Mouse (Mus musculus) cerebellum, postnatal 36 days (tissue): ENCODE measurements around the gene Creb3l2.
A peak's percentile ranks its signal among the peaks of the same experiment; 100 is the strongest.

Experiments used
- DNase-seq, 2 experiments: peaks; one replicate each; pipeline ENCODE4 v3.0.0; 2021 to 2022; ENCODE audit warnings: mixed read lengths in 2 of 2

Creb3l2 gene

DNA sequence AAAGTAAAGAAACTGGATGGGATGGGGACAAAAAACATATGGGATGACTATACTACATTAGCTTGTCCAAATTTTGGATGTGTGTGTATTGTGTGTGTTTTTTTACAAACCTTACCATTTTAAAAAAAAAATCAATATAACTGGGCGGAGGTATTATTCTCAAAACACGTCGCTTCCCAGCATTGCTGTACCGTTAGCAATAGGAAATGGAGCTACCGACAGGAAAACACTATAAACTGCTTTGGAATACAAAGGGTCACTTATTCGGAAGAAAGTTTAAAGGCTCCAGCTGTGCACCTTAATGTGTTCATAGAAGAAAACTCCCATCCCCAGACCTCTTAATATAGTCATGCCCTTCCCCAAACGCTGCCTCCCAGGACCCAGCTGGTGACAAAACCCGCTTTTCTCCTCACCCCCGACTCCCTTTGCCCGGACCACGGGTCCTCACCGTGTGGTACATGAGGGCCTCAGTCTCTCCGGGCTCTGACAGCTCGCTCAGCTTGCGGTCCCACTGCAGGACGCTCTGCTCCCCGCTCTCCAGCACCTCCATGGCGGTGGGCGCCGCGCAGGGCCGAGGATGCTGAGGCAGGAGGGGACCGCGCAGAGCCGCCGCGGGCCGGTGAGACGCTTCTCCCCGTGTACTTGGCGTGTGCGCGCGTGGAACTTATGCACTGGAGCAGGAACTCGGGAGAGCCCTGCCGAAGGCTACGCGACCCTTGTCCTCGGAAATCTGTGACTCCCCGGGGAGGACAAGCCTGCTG lies 515 bp downstream of the Creb3l2 start:
- peak in 1 of 2 experiments; percentile 33 for DNase-seq

DNA sequence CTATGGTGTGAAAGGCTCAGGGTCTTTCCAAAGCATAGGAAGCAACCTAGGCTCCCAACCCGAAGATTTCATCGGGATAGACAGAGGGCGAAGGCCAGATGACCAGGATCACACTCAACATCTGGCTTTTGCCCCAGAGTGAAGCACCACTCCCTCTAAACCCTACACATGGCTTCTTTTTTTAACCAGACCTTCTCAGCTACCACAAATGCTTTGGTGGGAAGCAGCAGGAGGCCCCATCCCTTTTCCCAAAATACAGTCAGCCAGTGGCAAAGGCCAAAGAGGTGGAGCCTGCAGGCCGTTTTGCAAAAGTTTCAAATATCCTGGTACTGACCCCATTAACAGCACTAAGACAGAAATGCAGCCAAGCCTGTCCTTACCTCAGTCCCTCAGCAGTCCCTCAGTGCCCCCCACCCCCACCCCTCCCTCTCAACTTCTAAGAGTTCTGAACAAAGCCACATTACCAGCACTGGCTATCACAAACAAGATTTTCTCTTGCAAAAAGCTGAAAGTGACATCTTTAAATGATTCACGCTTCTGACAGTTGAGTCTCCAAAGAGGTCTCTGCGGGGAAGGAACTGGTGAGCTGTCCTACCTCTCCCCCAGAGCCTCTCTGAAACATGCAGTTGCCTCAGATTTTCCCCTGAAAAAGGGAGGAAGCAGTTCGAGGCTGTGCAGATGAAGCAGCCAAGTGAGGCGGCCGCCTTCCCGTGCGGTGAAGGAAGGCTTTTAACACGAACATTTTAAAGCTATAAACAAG lies 1.3 kb downstream of the Creb3l2 start:
- DNase-seq, result no peak

DNA sequence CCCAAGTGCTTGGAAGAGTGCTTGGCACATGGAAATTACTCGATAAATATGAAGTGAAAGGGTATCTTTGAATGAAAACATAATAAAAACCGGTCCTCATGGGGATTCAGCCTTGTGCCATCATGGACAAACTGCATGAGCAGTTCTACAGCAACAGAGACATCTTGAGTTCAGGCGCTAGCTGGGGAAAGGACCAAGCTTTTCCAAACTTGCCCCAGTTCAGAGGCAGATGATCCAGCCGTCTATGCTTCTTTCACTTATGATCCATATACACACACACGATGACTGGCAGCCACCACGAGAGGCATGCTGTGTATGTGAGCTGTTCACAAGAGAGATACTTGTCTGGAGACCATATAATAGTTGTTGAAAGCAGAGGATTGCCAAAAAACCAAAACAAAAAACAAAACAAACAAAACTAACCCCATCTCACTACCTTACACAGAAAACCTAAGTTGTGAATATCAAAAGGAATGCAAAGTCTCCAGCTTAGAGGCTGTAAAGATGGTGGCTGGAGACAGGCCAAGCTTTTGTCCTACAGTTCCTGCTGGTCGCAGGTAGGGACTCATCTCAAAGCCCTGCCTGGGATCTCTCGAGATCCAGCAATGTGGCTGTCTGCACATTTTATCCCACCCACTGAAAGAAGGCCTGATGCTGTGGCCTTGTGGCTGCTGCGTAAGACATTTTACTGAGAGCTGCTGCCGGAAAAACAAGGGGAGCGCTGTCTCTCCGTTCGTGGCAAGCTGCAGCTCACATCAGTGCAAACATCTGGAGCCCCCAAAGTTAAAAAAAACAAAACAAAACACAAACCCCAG lies 2.1 kb downstream of the Creb3l2 start:
- no peak for DNase-seq

DNA sequence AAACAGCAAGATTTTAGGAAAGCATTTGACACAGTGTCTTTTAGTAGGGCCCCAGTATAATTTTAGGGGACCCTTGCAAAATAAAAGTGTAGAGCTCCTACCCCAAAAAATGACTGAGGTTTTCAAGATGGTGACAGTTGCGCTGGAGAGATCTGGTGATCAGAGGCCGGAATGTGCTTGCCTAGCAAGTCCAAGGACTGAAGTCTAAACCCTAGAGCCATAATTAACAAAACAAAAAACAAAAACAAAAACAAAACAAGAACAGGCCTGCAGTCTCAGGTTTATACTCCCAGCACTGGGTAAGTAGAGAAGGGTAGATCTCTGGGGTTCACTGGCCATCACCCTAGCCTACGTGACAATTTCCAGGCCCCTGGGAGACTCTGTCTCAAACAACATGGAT lies 3.4 kb downstream of the Creb3l2 start:
- DNase-seq, result no peak

DNA sequence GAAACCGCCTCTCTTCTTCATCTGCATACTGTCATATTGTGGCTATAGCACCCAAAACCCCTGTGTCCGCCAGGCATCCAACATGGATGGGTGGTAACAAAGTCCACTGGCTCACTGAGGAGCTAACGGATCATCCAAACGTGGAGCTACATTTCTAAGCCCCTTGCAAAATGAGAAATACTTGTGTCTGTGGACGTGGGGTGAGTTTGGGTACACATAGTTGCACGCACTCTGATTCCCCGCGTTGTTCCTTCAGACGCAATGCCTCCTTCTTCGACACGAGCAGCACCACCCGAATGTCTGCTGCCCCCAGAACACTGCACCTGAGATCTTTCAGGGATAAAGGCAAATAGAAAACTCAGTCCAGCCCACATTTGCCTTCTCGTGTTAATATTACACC lies 4.9 kb downstream of the Creb3l2 start:
- DNase-seq, result no peak

DNA sequence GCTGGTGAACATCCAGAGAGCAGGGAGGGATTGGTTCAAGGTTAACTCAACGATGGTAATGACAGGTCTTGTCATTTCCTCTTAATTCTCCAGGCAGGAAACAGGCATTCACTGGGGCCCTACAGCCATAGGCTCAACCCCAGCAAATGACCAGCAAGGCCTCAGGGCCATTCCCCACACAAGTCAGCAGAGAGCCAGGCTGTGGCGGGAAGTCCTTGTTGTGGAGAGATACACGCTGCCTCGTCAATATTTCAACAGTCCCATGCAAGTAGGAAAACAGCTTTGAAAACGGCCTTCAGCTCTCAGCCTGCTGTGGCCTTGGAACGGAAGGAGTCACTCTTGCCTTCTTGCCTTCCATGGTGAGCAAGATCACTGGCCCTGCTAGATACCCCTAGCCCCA lies 6.6 kb downstream of the Creb3l2 start:
- DNase-seq, result no peak

DNA sequence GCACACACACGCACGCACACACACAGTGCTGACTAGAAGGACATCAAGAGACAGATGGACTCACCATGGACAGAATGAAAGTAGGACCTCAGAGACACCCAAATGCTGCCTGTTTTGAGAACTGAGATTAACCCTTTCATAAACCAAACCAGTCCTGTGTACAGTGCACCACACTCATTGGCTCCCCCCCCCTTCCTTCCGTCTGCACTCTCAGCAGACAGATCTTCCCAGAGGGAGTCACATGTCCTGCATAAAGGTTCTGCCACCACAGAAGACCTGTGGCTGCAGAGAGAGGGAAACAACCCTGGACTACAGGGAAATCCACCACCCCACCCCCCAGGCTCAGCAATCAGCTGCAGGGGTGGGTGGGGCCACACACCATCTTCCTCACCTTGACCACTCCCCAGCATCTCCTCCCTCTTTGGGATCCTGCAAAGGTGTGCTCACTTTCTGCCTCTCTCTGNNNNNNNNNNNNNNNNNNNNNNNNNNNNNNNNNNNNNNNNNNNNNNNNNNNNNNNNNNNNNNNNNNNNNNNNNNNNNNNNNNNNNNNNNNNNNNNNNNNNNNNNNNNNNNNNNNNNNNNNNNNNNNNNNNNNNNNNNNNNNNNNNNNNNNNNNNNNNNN lies 12.0 kb downstream of the Creb3l2 start:
- DNase-seq, result no peak

DNA sequence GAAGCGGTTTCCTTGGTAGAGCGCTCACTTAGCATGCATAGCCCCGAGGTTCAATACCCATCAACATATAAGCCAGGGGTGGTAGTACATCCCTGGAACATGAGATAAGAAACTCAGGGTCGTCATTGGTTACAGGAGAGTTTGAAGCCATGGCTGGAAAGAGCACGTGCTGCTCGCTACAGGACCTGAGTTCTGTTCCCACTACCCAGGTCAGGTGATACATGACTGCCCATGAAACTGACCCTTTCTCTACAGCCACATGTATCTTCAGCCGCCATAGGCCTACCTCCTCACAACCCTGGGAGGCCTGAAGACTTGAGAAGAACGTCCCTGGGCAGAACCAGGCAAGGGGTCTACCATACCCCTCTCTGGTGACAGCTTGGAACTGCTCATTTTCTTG lies 13.0 kb downstream of the Creb3l2 start:
- DNase-seq, result no peak

DNA sequence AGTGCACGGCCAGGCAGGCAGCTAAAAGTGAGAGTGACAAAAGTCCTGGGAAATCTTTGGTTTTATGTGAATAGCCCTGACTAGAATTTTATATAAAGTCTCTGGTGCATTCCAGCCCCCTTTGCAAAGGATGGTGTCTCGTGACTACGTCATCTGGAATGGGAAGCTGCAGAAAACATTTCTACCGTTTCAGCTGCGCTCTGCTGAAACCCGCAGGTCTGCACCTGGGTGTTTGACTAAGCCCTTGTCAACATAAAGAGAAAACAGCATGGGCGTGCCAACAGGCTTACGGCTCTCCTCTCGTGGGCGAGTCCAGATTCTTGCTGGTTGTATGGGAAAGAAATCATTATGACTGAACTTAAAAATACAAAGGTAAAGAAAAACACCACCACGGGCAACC lies 13.9 kb downstream of the Creb3l2 start:
- DNase-seq, result no peak

DNA sequence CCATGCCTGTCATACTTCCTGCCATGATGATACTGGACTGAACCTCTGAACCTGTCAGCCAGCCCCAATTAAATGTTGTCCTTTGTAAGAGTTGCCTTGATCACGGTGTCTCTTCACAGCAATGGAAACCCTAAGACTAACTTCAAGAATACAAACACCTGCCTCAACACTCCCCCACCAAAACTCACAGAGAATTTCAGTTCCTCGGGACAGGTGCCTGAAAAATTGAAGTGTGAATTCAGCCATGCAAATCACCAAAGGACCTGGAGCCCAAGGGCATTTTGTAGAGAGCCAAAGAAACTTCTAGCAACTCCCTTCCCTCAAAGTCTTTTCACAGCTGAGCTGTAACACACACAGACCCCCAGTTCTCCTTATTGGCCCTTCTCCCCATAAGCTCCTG lies 15.3 kb downstream of the Creb3l2 start:
- no peak for DNase-seq

DNA sequence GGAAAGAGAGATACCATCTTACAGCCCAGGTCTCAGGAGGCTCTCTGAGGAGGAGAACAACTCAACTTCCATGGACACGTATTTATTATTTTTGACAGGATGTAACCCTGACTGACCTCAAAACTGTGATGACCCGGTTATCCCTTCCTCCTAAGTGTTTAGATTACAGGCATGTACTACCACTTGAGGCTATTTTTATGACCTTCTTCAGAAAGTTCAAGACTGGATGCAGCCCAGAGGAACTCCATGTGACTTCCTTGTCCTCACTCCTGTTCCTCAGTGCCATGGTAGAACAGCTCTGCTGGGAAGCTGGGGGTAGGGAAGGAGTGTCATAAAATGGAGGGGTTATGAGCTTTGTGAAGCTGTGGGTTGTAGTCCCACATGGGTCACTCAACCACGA lies 16.1 kb downstream of the Creb3l2 start:
- DNase-seq, result no peak

DNA sequence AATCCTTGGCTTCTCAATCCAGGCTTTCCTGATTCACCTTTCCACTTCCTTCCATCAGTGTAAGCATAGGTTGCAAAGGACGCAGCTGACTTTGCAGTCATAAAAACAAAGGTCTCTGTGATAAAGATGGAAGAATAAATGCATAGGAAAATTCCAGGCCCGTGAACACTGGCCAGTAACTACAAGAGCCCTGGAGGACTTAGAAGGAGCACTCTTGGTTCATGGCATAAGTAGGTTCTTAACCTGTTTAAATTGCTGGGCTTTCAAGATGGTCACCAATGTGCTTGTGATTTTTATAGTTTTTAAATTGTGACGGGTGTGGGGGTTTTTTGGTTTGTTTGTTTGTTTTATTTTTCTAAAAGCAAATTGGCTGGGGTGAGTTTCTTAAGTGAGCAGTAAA lies 16.9 kb downstream of the Creb3l2 start:
- no peak for DNase-seq

DNA sequence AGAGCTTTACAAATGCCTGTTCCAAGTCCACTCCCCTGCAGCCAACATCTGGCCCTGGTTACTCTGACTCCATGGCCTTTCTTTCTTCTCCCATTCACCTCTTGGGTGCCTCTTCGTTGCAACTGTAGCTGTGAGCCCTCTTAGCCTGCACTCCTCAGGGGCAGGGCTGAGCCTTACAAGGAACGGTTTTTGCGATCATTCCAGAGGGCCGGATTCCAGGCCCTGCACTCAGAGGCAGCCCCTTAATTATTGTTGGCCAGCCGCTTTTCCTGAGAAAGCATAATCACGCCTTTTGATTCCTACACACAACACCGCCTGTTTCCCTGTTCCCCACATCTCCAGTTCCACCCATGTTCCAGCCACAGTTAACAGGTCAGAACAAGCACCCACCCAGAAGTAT lies 17.6 kb downstream of the Creb3l2 start:
- no peak for DNase-seq

DNA sequence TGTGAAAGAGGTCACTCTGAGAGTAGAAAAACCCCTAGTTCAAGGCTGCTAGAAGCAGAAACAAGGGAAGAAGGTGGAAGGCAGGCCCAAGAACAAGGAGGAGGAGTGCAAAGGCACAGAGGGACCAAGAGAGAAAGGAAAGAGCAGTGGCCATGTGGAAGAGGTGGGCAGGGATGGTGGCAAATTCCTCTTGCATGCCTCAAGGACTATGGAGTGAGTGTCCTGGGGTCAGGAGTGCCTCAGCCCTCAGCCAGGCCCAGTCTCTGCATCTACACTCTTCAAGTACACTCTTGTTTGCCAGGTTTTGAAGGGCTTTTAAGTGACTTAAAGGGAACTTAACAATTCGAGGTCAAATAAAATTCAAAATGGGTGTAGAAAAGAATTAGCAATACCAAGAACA lies 18.6 kb downstream of the Creb3l2 start:
- DNase-seq, result no peak

DNA sequence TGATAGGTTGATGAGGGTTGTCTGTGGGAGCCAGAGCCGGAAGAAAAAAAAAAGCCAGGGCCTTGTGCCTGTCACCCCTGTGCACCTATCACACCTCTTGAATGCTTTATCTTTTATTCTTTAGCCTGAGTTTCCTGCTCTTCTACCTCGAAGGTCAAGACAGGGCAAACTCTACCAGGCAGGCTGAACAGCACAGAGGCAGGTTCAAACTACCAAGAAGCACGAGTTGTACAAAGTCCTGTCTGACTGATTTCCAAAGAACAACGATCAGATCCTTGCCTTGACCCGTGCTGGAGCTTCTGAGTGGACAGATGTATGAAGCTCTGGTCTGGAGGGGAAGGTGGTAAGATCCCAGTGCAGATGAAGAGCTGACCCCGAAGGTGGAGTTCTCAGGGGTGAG lies 20.8 kb downstream of the Creb3l2 start:
- no peak for DNase-seq

DNA sequence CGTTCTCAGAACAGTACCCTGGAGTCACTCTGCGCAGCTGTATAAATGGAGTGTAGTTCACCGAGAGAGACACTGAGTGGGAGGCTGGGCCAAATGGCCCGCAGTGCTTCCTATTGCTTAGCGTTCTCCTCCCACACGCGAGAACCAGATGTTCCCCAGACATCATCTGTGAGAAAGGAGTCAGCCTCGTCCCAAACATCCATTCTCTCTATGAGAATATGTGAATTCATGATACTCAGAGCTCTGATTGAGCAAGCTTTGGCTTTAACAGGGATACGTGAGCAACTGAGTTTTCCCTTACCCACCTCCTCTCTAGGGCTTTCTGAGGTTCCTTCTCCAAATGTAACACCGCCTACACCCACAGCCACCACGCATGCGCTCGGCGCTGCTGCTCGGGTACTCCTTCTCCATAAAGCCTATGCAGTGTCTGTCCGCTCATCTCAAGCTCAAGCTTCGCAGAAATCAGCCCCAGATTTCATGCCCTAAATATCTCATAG lies 22.5 kb downstream of the Creb3l2 start:
- no peak for DNase-seq

DNA sequence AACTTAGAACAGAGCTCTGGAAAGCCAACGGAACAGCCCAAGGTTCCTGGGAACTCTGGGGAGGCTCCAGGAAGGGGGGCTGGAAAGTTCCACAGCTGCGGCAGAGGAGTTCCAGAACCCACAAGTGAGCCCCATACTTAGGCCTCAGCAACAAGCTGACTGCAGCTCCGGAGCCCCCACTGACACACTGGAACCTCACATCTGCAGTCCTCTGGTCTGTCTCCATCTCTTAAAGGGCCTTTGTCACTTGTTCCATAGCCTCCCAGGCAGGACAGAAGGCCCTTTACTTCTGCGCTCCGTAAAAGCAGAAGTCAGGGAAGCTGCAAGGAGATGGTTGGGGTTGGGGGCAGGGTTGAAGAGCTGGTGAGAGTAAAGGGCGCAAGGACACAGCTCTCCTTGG lies 23.0 kb downstream of the Creb3l2 start:
- DNase-seq, result no peak

DNA sequence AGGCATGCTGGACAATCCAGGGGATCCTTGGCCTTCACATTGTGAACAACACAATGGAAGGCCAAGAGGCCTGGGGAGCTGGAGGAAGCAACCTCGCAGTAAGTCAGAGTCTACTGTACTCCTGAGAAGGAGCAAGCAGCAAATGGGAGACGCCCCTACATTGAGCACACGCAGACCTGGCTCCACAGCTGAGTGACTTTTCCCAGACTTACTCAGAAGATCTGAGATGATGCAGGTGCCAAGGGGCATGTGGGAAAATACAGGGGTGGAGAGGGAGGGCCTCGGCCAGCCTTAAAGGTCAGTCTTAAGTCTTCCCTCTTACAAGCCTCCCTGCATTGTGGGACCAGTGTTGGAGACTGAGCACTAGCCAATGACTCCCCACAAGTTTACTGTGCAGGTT lies 25.2 kb downstream of the Creb3l2 start:
- DNase-seq, result no peak

DNA sequence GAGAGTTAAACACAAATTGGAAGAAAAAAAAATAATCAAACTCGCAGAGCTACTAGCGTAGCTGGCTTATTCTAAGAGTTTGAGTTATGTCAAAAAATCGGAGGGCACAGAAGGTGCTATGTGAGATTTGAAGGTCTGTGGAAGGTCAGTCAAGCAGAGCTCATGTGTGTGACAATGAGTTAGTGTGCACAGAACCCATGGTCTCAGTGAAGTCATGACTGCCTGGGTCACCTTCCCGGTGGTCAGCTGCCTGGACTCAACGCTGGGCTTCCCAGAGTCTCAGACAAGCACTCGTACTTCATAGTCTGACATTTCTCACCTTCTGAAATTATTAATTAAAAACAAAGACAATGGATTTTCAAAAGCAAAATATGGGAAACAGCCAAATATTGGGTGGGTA lies 26.4 kb downstream of the Creb3l2 start:
- no peak for DNase-seq

DNA sequence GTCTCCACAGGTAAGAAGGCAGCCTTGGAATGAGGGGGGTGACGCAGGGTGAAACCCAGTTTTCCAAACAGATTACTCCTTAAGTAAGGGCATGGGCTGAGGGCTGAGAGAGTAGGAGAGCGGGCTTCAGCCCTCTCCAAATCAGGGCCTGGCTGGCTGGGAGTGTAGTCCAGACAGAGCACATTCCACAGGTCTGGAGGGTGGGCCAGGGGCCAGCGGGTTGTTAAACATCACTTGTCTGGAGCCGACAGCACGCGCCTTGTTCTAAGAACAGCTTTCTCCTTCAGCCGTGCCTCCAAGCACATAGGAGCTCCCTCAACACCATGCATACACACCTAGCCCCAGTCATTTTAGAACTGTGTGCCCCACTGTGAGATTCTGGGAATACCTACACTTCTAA lies 26.9 kb downstream of the Creb3l2 start:
- no peak for DNase-seq

DNA sequence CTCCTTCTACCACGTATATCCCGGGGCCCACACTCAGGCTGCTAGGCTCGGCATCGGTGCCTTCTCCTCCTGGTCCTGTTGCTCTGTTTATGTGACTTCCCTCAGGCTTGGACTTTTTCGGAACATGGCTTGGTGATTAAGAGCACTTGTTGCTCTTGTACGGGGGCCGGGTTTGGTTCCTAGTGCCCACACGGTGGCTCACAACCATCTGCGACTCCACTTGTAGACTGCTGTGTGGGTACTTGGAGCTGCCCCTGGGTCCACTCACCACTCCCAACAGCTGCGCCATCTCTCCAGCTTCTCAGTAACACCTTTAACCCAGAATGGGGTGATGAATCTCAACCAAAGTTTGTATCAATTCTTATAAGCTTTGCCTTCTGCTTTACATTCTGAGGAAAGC lies 27.4 kb downstream of the Creb3l2 start:
- DNase-seq, result no peak

DNA sequence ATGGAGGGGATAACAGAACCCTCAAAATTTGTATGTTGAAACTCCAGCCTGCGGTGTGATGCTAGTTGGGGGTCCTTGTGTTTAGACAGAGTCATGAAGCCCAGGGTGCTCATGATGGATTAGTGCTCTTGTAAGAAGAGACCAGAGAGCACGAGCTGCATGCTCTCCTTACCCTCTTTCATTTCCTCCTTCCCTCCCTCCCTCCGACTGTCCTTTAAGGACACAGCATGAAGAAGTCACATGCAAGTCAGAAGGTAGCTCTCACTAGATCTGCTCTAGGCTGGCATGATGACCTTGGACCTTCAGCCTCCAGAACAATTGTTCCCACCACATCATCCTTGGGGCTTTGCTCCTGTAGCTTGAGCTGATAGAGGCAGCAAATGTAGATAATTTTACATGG lies 30.2 kb downstream of the Creb3l2 start:
- no peak for DNase-seq

DNA sequence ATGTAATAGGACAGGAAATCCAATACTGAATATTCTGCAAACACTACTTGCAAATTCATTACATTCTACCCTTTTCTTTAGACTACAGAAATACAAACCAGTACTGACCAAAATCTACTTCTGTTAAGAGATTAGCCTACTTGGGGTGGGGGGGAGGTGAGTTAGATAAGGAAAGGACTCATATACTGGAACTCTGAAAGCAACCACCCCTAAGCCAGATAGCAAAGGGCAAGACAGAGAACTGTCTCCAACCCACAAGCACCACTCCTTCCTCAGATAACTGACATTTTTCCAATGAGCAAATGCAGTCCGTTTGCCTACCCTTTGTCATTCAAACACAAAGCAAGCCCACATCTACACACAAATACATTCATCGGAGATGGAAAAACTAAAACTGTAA lies 32.1 kb downstream of the Creb3l2 start:
- no peak for DNase-seq
